Mouse (Mus musculus) CD4-positive, CD25-positive, alpha-beta regulatory T cell, adult 4 months (primary cell): ENCODE data around the gene Colca2. TPM values are rescaled to one million over a fixed set of nuclear protein-coding genes. Genes with fewer than 3 reads are reported as not detected.

Experiments used
- ATAC-seq: one replicate; pipeline ENCODE4 v1.8.0; 2017
- polyA plus RNA-seq, 2 experiments: library from polyadenylated mRNA; unstranded; fragments of 100-300 nt; shearing (Covaris generic); gene quantifications; one replicate each; pipeline ENCODE4 v1.2.1; 2017

Gene Colca2
- polyA plus RNA-seq, 2 experiments from 2014 or later = 0.26 TPM; not detected in 1

- ATAC-seq = no peak
Measured at GRCm38 (mm10) chr9:51271073-51271472, 7.3 kb downstream of the Colca2 start.

GRCm38 (mm10) chr9:51268852-51269251, 9.5 kb downstream of the Colca2 start:
- ATAC-seq = no peak

GRCm38 (mm10) chr9:51258426-51258825, 19.9 kb downstream of the Colca2 start:
- ATAC-seq = no peak

- ATAC-seq = no peak
Measured at GRCm38 (mm10) chr9:51256780-51257502, 21.4 kb downstream of the Colca2 start.

- peak; percentile 84 for ATAC-seq
Measured at GRCm38 (mm10) chr9:51238741-51239385, 39.5 kb downstream of the Colca2 start.

- no peak for ATAC-seq
Measured at GRCm38 (mm10) chr9:51232163-51232562, 46.2 kb downstream of the Colca2 start.

GRCm38 (mm10) chr9:51230701-51231389, 47.5 kb downstream of the Colca2 start:
- no peak for ATAC-seq

GRCm38 (mm10) chr9:51225636-51226166, 52.7 kb downstream of the Colca2 start:
- no peak for ATAC-seq

Other genes with a start within 250 kb of the Colca2 start
- not detected for gene Btg4, start 217.7 kb downstream of the Colca2 start, polyA plus RNA-seq
- not detected for gene Layn, start 201.5 kb downstream of the Colca2 start, polyA plus RNA-seq
- not detected for gene 4833427G06Rik, start 176.5 kb downstream of the Colca2 start, polyA plus RNA-seq
- gene Gm32742, start 113.1 kb downstream of the Colca2 start, polyA plus RNA-seq = under 1 TPM in 1 of 2 experiments, not detected in 1; 0.13 TPM
- 1 to 10 TPM; 2.1 to 9.5 TPM for gene Pou2af1, start 64.9 kb downstream of the Colca2 start, polyA plus RNA-seq
- gene 1810046K07Rik, start 50.3 kb upstream of the Colca2 start, polyA plus RNA-seq = not detected